Mouse (Mus musculus) midbrain, embryonic 13.5 days (tissue): ENCODE data around the gene Nasp. TPM values are rescaled to one million over a fixed set of nuclear protein-coding genes. Genes with fewer than 3 reads are reported as not detected.
A peak's percentile ranks its signal among the peaks of the same experiment; 100 is the strongest.

ENCODE experiments used
- ATAC-seq: fragments of 200-750 bp; cut with Nextera tagmentation; 2 replicates; pipeline ENCODE4 v1.8.0; 2017; ENCODE audit warnings: mild to moderate bottlenecking, moderate TSS enrichment, moderate library complexity
- H3K27ac ChIP-seq: fragments of 300-500 bp; sonication (generic); 2 replicates; pipeline ENCODE4 v1.5.1; 2015; ENCODE audit warnings: inconsistent platforms, mild to moderate bottlenecking, moderate library complexity
- H3K27me3 ChIP-seq: fragments of 300-500 bp; sonication (generic); 2 replicates; pipeline ENCODE4 v1.6.1; 2015; ENCODE audit warnings: mild to moderate bottlenecking, inconsistent platforms
- H3K36me3 ChIP-seq: fragments of 300-500 bp; sonication (generic); 2 replicates; pipeline ENCODE4 v1.6.1; 2015; ENCODE audit warnings: mild to moderate bottlenecking, inconsistent platforms
- H3K4me1 ChIP-seq: fragments of 300-500 bp; sonication (generic); replicated peaks from 2 replicates; pipeline ENCODE4 v1.6.1; 2015; ENCODE audit warnings: inconsistent platforms
- H3K4me2 ChIP-seq: fragments of 300-500 bp; sonication (generic); replicated peaks from 2 replicates; pipeline ENCODE4 v1.6.1; 2015; ENCODE audit warnings: moderate library complexity, mild to moderate bottlenecking, inconsistent platforms
- H3K4me3 ChIP-seq: fragments of 300-500 bp; sonication (generic); replicated peaks from 2 replicates; pipeline ENCODE4 v1.5.1; 2015; ENCODE audit warnings: mild to moderate bottlenecking, inconsistent platforms
- H3K9ac ChIP-seq: fragments of 300-500 bp; sonication (generic); replicated peaks from 2 replicates; pipeline ENCODE4 v1.6.1; 2015; ENCODE audit warnings: mild to moderate bottlenecking, inconsistent platforms
- H3K9me3 ChIP-seq: fragments of 300-500 bp; sonication (generic); 2 replicates; pipeline ENCODE4 v1.6.1; 2016; ENCODE audit warnings: mild to moderate bottlenecking, inconsistent platforms
- WGBS: fragments of 180-500 bp; shearing (Covaris S2); methylation state at CpG from one replicate; pipeline ENCODE4 v1.1.7; 2015; 5-methylcytosine and 5-hydroxymethylcytosine counted together
- polyA plus RNA-seq: library from polyadenylated mRNA; unstranded; fragments of >200 nt; fragmentation: Nextera tagmentation; extraction: Ambion mirVana; gene quantifications from 2 replicates; pipeline ENCODE4 v1.2.1, GENCODE M21; 2015

Nasp gene
- polyA plus RNA-seq, 1 experiment from 2014 or later, result 131 TPM

DNA sequence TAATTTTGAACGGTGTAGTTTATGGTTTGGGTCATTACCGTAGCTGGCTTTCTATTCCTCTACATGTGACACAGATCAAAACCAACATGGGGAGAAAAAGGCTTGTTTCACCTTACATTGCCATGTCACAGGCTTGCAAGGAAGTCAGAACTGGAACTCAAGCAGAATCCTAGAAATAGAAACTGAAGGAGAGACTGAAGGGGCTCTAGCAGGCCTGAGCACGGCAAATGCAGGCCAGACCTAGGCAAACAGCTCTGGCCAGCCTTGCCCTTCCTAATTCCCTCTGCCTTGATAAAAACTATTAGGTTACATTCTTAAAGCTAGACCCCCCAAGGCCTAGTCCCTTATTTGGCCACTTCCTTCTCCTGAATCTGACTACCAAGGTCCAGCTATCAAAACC, 27.9 kb upstream of the Nasp start:
- Histone ChIP-seq H3K4me2 (no peak overlapping the region), H3K9me3 (no peaks in the 10 kb centered on the region), H3K4me1 (0 out of 2 replicates have a peak, but pooled peaks cover 4% of the 10 kb centered on the region), H3K9ac (no peak overlapping the region), H3K4me3 (no peak overlapping the region), H3K27me3 (no peaks in the 10 kb centered on the region), H3K36me3 (no peaks in the 10 kb centered on the region), H3K27ac (no peak overlapping the region)
- no peak for ATAC-seq
- 79% methylated on average over 3 of the region's 3 CpGs for WGBS

DNA sequence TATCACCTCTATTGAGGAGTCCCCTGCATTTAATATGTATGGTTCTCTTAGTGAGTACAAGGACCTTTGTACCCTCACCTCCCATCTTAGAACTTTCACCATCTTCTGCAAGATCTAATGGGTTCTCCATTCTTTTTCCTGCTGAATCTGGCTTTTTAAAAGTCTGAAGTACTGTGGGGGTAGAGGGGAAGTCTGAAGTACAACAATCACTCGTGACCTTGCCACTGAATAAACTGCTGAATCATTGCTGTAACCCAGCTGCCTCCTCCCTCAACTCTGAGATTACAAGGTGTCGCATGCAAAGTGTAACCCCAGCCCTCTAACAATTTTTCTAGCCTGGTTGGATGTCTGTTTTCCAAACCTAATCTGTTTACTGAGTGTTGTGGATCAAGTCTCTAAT, 27.4 kb upstream of the Nasp start:
- Histone ChIP-seq H3K36me3 (no peaks in the 10 kb centered on the region), H3K27me3 (no peaks in the 10 kb centered on the region), H3K9me3 (no peaks in the 10 kb centered on the region), H3K4me1 (peaks cover 9% of the 10 kb centered on the region), H3K4me2 (no peak overlapping the region), H3K4me3 (no peak overlapping the region), H3K27ac (no peak overlapping the region), H3K9ac (no peak overlapping the region)
- 74% methylated on average over 2 of the region's 2 CpGs for WGBS
- ATAC-seq, result no peak

GRCm38 (mm10) chr4:116653228-116653627, 25.5 kb upstream of the Nasp start:
- H3K9ac ChIP-seq, result no peak overlapping the region
- H3K36me3 ChIP-seq, result peaks cover 3% of the 10 kb centered on the region
- ATAC-seq, result no peak
- no peaks in the 10 kb centered on the region for H3K9me3 ChIP-seq
- no peak overlapping the region for H3K4me3 ChIP-seq
- WGBS, result 93% methylated on average over 6 of the region's 6 CpGs
- peaks cover 27% of the 10 kb centered on the region for H3K4me1 ChIP-seq
- H3K27ac ChIP-seq, result no peak overlapping the region
- H3K27me3 ChIP-seq, result no peaks in the 10 kb centered on the region
- no peak overlapping the region for H3K4me2 ChIP-seq

GRCm38 (mm10) chr4:116651797-116652135, 24.0 kb upstream of the Nasp start:
- Histone ChIP-seq H3K27ac (0 out of 2 replicates have a peak overlapping the region, but pooled peaks have one; percentile 20), H3K36me3 (peaks cover 13% of the 10 kb centered on the region), H3K27me3 (no peaks in the 10 kb centered on the region), H3K9me3 (no peaks in the 10 kb centered on the region), H3K4me2 (peak overlapping the region; percentile 86), H3K4me1 (peaks cover 41% of the 10 kb centered on the region), H3K4me3 (peak overlapping the region; percentile 80), H3K9ac (peak overlapping the region; percentile 46; the same call in 1 of the 2 replicates)
- ATAC-seq, result peak; percentile 54
- 11% methylated on average over 6 of the region's 6 CpGs for WGBS

DNA sequence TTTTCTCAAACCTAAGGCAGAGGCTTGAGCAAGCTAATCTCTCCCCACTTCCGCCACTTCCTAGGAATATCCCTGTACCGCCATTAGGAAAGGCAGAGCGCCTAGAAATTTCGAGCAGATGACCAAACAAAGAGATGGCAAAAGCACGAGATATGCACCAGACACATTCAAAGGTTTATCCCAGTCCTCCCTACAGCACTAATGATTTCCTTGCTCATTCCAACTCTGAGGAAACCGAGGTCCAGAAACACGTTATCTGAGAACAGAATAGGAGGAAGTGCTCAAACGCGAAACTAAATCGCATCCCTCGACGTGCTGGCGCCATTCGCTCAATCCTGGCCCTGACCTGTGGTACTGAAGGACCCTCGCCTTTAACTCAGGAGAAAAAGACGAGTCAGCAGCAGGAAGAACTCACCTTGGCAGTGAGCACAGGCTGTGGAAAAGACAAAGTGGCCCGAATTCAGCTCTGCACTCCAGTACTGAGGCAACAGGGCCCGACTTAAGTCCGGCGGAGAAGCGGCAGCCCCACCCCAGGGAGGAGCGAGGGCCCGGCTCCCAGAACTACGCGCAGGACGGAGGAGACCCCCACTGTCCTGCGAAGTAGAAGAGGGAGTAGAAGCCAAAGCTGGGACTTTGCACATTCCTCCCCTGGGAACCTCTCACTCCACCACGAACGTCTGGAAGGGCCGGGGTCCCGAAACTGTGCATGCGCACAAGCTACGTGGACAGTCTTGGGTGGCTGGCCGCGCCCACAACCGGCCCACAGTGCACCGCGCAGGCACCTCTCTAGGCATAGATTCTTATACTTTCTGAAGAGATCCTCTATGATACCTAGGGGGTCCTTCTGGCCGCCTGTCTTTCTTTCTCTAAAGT, 23.4 kb upstream of the Nasp start, which contains the start of gene Akr1a1:
Gene Akr1a1, minus strand, starts transcription at position 757 of the 873 bp plus-strand sequence.
- Histone ChIP-seq H3K4me1 (peaks cover 44% of the 10 kb centered on the region), H3K4me3 (peak within 1 kb of the TSS; percentile 80), H3K27me3 (no peaks in the 10 kb centered on the region), H3K4me2 (peak within 1 kb of the TSS; percentile 86), H3K9me3 (no peaks in the 10 kb centered on the region), H3K36me3 (peaks cover 13% of the 10 kb centered on the region), H3K9ac (peak within 1 kb of the TSS; percentile 87), H3K27ac (peak within 1 kb of the TSS; percentile 83)
- peak; percentile 100 for ATAC-seq
- WGBS, result under 1% methylated on average over 39 of the region's 39 CpGs

DNA sequence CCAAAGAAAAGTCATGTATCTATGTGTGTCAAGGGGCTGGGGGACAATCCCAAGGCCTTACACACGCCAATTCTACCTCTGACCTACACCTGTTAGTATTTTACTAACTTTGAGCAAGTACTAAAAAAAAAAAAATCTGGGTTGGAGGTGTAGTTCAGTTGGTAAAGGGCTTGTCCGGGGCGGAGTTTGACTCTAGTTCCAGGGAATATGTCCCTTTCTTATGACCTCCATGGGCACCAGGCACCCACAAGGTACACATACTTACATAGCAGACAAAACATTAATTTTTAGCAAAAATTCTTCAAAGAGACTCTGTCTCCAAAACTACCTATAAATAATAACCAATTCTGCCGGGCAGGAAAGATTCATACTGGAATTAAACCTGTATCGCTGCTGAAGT, 22.6 kb upstream of the Nasp start:
- H3K4me2 ChIP-seq, result peak overlapping the region; percentile 86
- H3K9me3 ChIP-seq, result no peaks in the 10 kb centered on the region
- peaks cover 18% of the 10 kb centered on the region for H3K36me3 ChIP-seq
- WGBS, result 46% methylated on average over 5 of the region's 5 CpGs
- H3K4me3 ChIP-seq, result peak overlapping the region; percentile 80
- no peaks in the 10 kb centered on the region for H3K27me3 ChIP-seq
- peak overlapping the region; percentile 87 for H3K9ac ChIP-seq
- peaks cover 48% of the 10 kb centered on the region for H3K4me1 ChIP-seq
- no peak for ATAC-seq
- peak overlapping the region; percentile 83 for H3K27ac ChIP-seq

DNA sequence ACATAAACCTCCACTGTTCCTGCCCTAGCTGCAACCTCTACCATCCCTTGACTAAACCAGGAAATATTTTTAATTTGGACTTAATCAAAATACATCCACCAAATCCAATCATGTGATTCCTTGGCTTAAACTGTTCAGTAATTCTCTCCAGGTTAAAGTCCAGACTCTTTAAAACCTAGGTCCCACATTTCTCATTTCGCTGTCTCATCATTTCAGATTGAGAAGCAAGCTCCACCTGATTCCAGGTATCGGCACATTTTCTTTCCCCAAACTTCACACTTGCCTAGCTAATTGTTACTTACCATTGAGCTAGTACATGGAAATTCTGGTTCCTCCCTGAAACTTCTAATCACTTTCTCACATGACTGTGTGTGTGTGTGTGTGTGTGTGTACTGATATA, 21.7 kb upstream of the Nasp start:
- H3K9me3 ChIP-seq, result no peaks in the 10 kb centered on the region
- peak overlapping the region; percentile 80 for H3K4me3 ChIP-seq
- WGBS, result 96% methylated on average over 2 of the region's 2 CpGs
- ATAC-seq, result no peak
- peak overlapping the region; percentile 86 for H3K4me2 ChIP-seq
- H3K36me3 ChIP-seq, result peaks cover 27% of the 10 kb centered on the region
- H3K27ac ChIP-seq, result no peak overlapping the region
- no peak overlapping the region for H3K9ac ChIP-seq
- peaks cover 50% of the 10 kb centered on the region for H3K4me1 ChIP-seq
- no peaks in the 10 kb centered on the region for H3K27me3 ChIP-seq

DNA sequence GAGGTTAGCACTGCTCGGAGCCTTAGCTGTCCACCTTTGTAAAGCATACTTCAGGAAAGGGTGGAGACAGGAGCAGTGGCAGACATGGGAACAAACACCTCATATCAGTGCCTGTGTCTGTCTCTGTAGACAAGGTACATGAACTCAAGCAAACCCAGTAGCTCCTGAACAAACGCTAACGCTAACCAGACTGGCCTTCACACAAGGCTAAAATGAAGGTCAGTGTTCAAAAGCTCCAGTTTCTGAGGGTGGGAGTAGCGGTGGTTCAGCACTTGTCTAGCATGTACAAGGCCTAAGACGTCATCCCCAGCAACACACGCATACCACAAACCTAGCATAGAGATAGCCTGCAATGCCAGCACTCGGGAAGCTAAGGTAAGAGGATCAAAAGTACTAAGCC, 17.9 kb upstream of the Nasp start:
- 92% methylated on average over 7 of the region's 7 CpGs for WGBS
- peaks cover 58% of the 10 kb centered on the region for H3K36me3 ChIP-seq
- H3K9ac ChIP-seq, result no peak overlapping the region
- H3K27ac ChIP-seq, result no peak overlapping the region
- no peak overlapping the region for H3K4me2 ChIP-seq
- H3K27me3 ChIP-seq, result no peaks in the 10 kb centered on the region
- ATAC-seq, result no peak
- no peak overlapping the region for H3K4me3 ChIP-seq
- H3K4me1 ChIP-seq, result peaks cover 46% of the 10 kb centered on the region
- no peaks in the 10 kb centered on the region for H3K9me3 ChIP-seq

- no peaks in the 10 kb centered on the region for H3K27me3 ChIP-seq
- peaks cover 34% of the 10 kb centered on the region for H3K4me1 ChIP-seq
- no peak overlapping the region for H3K4me2 ChIP-seq
- no peaks in the 10 kb centered on the region for H3K9me3 ChIP-seq
- WGBS, result 58% methylated on average over 6 of the region's 6 CpGs
- no peak overlapping the region for H3K4me3 ChIP-seq
- ATAC-seq, result no peak
- no peak overlapping the region for H3K9ac ChIP-seq
- peaks cover 70% of the 10 kb centered on the region for H3K36me3 ChIP-seq
- H3K27ac ChIP-seq, result no peak overlapping the region
These were observed 16.6 kb upstream of the Nasp start for GRCm38 (mm10) chr4:116644326-116644725.

GRCm38 (mm10) chr4:116642071-116642470, 14.3 kb upstream of the Nasp start:
- H3K27me3 ChIP-seq, result no peaks in the 10 kb centered on the region
- H3K27ac ChIP-seq, result no peak overlapping the region
- H3K9ac ChIP-seq, result no peak overlapping the region
- no peak overlapping the region for H3K4me2 ChIP-seq
- peaks cover 78% of the 10 kb centered on the region for H3K36me3 ChIP-seq
- no peak for ATAC-seq
- WGBS, result 96% methylated on average over 1 of the region's 1 CpGs
- H3K4me3 ChIP-seq, result no peak overlapping the region
- H3K9me3 ChIP-seq, result no peaks in the 10 kb centered on the region
- H3K4me1 ChIP-seq, result peaks cover 11% of the 10 kb centered on the region

- Histone ChIP-seq H3K9ac (no peak overlapping the region), H3K36me3 (peaks cover 91% of the 10 kb centered on the region), H3K27me3 (no peaks in the 10 kb centered on the region), H3K27ac (no peak overlapping the region), H3K4me2 (no peak overlapping the region), H3K4me3 (no peak overlapping the region), H3K4me1 (no peaks in the 10 kb centered on the region), H3K9me3 (no peaks in the 10 kb centered on the region)
- WGBS, result 95% methylated on average over 6 of the region's 6 CpGs
- no peak for ATAC-seq
These were observed 11.1 kb upstream of the Nasp start for GRCm38 (mm10) chr4:116638821-116639220.

DNA sequence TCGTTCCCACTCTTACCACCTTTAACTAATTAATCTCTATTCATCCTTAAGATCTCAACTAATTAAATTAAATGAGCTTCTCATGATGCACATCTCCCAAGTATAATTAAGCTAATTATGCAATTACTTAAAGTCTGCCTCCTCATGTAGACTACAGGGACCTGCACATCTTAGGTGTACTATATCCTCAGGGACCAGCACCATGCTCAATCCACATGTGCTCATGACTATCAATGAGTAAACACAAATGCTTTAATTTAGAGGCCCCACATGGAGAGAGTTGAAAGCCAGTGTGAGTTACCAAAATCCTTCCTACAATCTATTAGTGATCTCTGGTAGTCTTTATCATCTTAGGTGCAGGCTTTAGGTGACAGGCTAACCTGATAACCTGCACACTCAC, 7.5 kb upstream of the Nasp start:
- H3K36me3 ChIP-seq, result peaks cover 80% of the 10 kb centered on the region
- H3K9me3 ChIP-seq, result no peaks in the 10 kb centered on the region
- no peak for ATAC-seq
- H3K9ac ChIP-seq, result no peak overlapping the region
- H3K4me3 ChIP-seq, result no peak overlapping the region
- WGBS, result 98% methylated on average over 1 of the region's 1 CpGs
- no peaks in the 10 kb centered on the region for H3K4me1 ChIP-seq
- H3K27me3 ChIP-seq, result no peaks in the 10 kb centered on the region
- no peak overlapping the region for H3K4me2 ChIP-seq
- H3K27ac ChIP-seq, result no peak overlapping the region
